ENCODE assay signal across 8 mouse cellular contexts in the genomic region with DNA sequence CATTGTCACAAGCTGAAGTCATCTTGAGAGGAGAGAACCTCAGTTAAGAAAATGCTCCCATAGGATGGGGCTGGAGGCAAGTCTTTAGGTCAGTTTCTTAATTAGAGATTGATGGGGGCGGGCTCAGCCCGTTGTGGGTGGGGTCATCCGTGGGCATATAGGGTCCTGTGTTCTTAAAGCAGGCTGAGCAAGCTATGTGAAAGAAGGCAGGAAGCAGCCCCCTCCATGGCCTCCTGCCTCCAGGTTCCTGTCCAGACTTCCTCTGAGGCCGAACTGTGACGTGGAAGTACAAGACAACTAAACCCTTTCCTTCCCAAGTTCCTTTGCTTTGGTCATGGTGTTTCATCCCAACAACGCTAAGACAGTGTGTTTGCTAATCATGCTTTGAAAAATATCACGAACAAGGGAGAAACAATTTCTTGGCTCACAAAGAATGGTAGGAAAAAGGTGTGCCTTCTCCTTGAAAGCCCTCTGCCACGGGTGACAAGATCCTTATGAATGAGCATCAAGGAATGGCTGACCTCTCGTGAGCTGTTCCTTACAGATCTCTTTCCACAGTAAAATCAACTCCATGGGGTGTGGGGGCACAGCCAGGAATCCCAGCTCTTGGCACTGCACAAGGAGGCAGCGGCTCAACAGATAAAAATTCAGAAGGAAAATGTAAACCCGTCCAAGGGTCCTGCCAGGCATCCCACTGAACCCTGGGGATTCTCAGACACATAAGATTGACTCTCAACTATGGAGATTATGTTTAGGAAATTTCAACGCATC. TPM values are rescaled to one million over a fixed set of nuclear protein-coding genes. Genes with fewer than 3 reads are reported as not detected.
DNase-seq lines count a peak whose midpoint lies in the region; ATAC-seq and TF ChIP-seq lines count a peak whose summit lies in the region.

No protein-coding gene starts in this region.

- H3K4me2 ChIP-seq in kidney, embryonic 16.5 days (replicated peaks; ENCODE audit: low read depth, low read length), result peak overlapping the region; percentile 86
- H3K4me2 ChIP-seq in hindbrain, embryonic 13.5 days, result peak overlapping the region; percentile 93

- peaks cover 28% of the 10 kb centered on the region for H3K36me3 ChIP-seq in kidney, embryonic 16.5 days (ENCODE audit: insufficient read depth, low read length)
- H3K36me3 ChIP-seq in hindbrain, embryonic 13.5 days, result no peaks in the 10 kb centered on the region

- DNase-seq in kidney, adult 9 months, result no peak
- peak; percentile 63 for DNase-seq in embryo, embryonic 10.5 days (ENCODE audit: low spot score)
- DNase-seq in lung, postnatal 10 days, result peak; percentile 49
- DNase-seq in thymus, postnatal 25 days, result peak; percentile 16
- DNase-seq in urinary bladder, postnatal 14 days (ENCODE audit: low spot score), result no peak
- DNase-seq in cerebellum, adult 2 months, result no peak

- H3K27ac ChIP-seq in kidney, embryonic 16.5 days (ENCODE audit: low read length), result peak overlapping the region; percentile 87
- H3K27ac ChIP-seq in hindbrain, embryonic 13.5 days, result peak overlapping the region; percentile 40; the same call in 1 of the 2 replicates
- H3K27ac ChIP-seq in cerebellum, adult 2 months (ENCODE audit: insufficient read depth, low read length), result no peak overlapping the region

- peaks cover 34% of the 10 kb centered on the region for H3K4me1 ChIP-seq in kidney, embryonic 16.5 days (ENCODE audit: insufficient read depth, low read length)
- peaks cover 29% of the 10 kb centered on the region for H3K4me1 ChIP-seq in hindbrain, embryonic 13.5 days (replicated peaks)
- no peaks in the 10 kb centered on the region for H3K4me1 ChIP-seq in cerebellum, adult 2 months (ENCODE audit: control insufficient read depth, insufficient read depth, low read length)

- ATAC-seq in kidney, embryonic 16.5 days (ENCODE audit: low FRiP score, low TSS enrichment), result no peak
- ATAC-seq in hindbrain, embryonic 13.5 days (ENCODE audit: low FRiP score), result no peak

- no peak for TF ChIP-seq POLR2A in cerebellum, adult 2 months (IDR thresholded peaks at IDR 0.05; ENCODE audit: borderline replicate concordance, insufficient read depth, low read length)

- H3K9ac ChIP-seq in kidney, embryonic 16.5 days (replicated peaks; ENCODE audit: low read length), result peak overlapping the region; percentile 95
- H3K9ac ChIP-seq in hindbrain, embryonic 13.5 days, result peak overlapping the region; percentile 68

- WGBS in kidney, embryonic 16.5 days, result 9% methylated on average over 12 of the region's 12 CpGs
- WGBS in hindbrain, embryonic 13.5 days, result 28% methylated on average over 12 of the region's 12 CpGs
- 15% methylated on average over 12 of the region's 12 CpGs for WGBS in cerebellum, adult 2 months

- no peaks in the 10 kb centered on the region for H3K9me3 ChIP-seq in kidney, embryonic 16.5 days (ENCODE audit: low read length)
- no peaks in the 10 kb centered on the region for H3K9me3 ChIP-seq in hindbrain, embryonic 13.5 days

- no peaks in the 10 kb centered on the region for H3K27me3 ChIP-seq in kidney, embryonic 16.5 days (ENCODE audit: insufficient read depth, low read length)
- no peaks in the 10 kb centered on the region for H3K27me3 ChIP-seq in hindbrain, embryonic 13.5 days
- no peaks in the 10 kb centered on the region for H3K27me3 ChIP-seq in cerebellum, adult 2 months (ENCODE audit: control insufficient read depth, insufficient read depth, low read length)

- TF ChIP-seq CTCF in cerebellum, adult 2 months (IDR thresholded peaks at IDR 0.05; ENCODE audit: borderline replicate concordance, insufficient read depth, low read depth, low read length), result no peak

- peak overlapping the region; percentile 92 for H3K4me3 ChIP-seq in kidney, embryonic 16.5 days (ENCODE audit: low read length)
- peak overlapping the region; percentile 60 for H3K4me3 ChIP-seq in hindbrain, embryonic 13.5 days
- no peak overlapping the region for H3K4me3 ChIP-seq in cerebellum, adult 2 months (replicated peaks; ENCODE audit: insufficient read depth, low read depth, low read length)

RNA-seq across cellular contexts. Expression of a gene that starts 1.5 kb away (rescaled TPM):
- polyA plus RNA-seq in kidney, embryonic 16.5 days (2015; fragmentation: Nextera tagmentation; extraction: Ambion mirVana), result 466 and 531 TPM in 2 replicates
- polyA plus RNA-seq in hindbrain, embryonic 13.5 days (2015; fragmentation: Nextera tagmentation; extraction: Ambion mirVana), result 99.4 and 113 TPM in 2 replicates
- polyA plus RNA-seq in cerebellum, adult 2 months (2012; rRNA removed), result 1.6 and 1.9 TPM in 2 replicates

RNA-seq across cellular contexts. Expression of a gene that starts 47.3 kb away (rescaled TPM):
- 47.6 and 53.8 TPM in 2 replicates for polyA plus RNA-seq in kidney, embryonic 16.5 days (2015; fragmentation: Nextera tagmentation; extraction: Ambion mirVana)
- 114 TPM in 2 replicates for polyA plus RNA-seq in hindbrain, embryonic 13.5 days (2015; fragmentation: Nextera tagmentation; extraction: Ambion mirVana)
- polyA plus RNA-seq in cerebellum, adult 2 months (2012; rRNA removed), result 218 and 239 TPM in 2 replicates

Comparison
In these comparisons a context has a peak if more than half of its experiments do, and no peak if none do; other contexts are left out.
1. DNase-seq: peak in embryo, embryonic 10.5 days (single experiment), lung, postnatal 10 days (single experiment) and thymus, postnatal 25 days (single experiment); none in kidney, adult 9 months (single experiment), urinary bladder, postnatal 14 days (single experiment) and cerebellum, adult 2 months (0 of 2).
2. RNA of a gene that starts 1.5 kb away (polyA plus RNA-seq): 466 to 531 TPM in kidney, embryonic 16.5 days and 99.4 to 113 TPM in hindbrain, embryonic 13.5 days; 1.6 to 1.9 TPM in cerebellum, adult 2 months; every median in the first group is over 10 times any median in the second.